Mouse (Mus musculus): Measurements from ENCODE around the gene Stra8. TPM values are rescaled to one million over a fixed set of nuclear protein-coding genes. Genes with fewer than 3 reads are reported as not detected.
A peak's percentile ranks its signal among the peaks of the same experiment; 100 is the strongest.

Gene Stra8
- total RNA-seq, 2 experiments from 2014 or later = not detected

DNA sequence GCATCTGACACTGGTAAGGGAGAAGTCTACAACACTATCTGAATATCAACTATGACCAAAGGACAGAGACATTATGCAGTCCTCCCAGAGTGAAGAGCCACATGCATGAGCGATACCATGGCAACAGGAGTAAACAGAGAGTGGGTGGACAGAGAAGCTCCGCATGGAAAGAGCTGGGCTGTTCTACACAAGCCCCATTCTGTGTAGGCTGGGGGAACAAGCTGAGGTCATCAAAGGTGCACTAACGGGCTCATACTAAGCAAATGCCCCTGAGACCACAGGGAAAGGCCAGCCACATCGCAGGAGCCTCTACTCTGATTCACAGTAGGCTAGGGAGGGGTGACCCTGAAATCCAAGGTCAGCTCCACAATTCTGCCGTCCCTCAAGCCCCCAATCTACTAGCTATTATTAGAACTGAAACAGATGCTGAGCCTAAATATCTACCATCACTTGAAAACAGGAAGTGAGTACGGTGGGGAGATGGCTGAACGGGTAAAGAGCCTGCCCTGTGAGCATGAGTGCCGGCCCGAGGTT, 18.0 kb upstream of the Stra8 start:
- DNase-seq = no peak
- intact Hi-C loops (cut with DNase I) = no loop called here

DNA sequence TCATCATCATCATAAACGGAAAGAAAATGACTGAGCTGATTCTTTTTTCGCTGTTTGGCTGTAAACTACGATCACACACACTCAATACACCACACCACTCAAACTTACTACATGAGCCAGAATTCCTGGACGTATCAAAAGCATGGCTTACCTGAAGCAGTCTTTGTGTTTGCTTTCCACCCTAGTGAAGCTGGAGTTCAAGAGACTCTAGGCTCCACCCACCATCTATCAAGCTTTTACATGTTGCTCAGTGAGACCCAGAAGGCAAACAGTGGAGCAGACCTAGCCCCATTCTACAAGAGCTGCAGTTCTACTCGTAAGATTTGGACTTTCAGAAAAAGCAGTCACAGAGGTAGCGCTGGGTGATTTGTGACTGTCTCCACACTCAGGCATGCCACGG, 17.4 kb upstream of the Stra8 start:
- no peak for DNase-seq
- intact Hi-C loops (cut with DNase I) = no loop called here

DNA sequence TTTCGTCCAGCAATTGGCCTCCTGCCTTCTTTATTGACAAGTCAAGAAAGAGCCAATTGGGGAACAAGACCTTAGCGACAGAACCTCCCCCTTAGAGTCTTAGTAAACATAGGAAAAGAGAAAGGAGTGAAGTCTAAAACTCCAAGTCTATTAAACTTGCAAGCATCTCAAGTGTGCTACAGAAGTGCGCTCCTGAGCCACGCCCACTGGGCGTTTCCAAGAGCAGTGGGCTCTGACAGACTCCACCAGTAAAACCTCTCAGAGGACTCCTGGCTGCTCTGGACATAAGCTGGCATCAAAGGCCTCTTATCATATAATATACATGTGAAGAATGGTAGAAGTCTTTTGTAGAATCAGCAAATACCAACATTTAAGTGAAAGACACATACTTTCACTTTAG, 16.5 kb upstream of the Stra8 start:
- intact Hi-C loops (cut with DNase I) = no loop called here
- no peak for DNase-seq

DNA sequence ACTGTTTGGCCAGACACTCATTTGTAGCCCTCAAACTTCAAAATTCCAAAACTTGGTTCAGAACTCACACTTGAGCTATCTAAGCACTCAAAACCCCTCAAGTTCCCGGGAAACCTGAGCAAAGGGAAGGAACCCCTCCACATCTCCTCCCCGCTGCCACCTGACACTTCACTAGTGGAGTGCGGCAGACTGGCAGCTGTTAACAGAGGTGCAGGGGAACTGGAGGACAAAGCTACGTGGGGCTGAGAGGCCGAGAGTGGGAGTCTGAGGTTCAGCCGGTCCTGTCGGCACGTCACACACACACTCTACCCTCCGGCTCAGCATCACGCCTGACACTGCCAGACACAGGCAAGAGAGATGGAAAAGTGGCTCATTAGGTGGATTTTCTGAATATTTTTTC, 16.1 kb upstream of the Stra8 start:
- no peak for DNase-seq
- intact Hi-C loops (cut with DNase I) = no loop called here

DNA sequence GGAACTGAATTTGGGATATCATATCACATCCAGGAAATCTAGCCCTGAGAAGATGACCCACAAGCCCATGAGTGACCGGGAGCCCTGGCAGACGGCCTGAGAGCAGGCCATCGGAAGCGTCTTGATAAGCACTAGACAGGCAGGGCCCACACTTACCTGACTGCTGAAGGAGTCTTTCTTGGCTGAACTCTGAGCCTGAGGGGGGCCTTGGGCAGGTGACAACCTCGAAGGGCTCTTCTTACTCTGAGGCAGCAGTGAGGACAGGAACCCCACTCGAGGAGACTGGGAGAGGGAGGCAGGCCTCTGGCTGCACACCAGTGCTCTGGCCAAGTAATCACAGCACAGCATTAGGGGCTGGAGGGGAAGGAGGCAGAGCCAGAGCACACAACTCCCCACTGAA, 15.6 kb upstream of the Stra8 start:
- DNase-seq = no peak
- intact Hi-C loops (cut with DNase I) = no loop called here

DNA sequence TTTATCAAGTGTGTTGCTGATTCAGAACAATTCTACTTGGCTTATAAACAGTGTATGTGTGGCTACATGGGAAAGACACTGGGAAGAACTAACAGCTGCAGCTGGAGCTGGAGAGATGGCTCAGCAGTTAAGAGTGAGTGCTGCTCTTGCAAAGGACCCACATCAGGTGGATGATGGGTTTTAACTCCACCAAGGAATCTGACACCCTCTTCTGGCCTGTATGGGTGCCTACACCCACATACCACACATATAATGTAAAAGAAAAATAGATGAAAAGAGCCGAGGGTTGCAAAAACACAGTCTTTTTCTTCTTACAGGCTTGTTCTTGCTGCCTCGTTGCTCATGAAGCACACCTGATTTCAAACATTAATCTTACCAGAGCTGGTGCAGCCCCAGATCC, 13.8 kb upstream of the Stra8 start:
- DNase-seq = no peak
- intact Hi-C loops (cut with DNase I) = no loop called here

DNA sequence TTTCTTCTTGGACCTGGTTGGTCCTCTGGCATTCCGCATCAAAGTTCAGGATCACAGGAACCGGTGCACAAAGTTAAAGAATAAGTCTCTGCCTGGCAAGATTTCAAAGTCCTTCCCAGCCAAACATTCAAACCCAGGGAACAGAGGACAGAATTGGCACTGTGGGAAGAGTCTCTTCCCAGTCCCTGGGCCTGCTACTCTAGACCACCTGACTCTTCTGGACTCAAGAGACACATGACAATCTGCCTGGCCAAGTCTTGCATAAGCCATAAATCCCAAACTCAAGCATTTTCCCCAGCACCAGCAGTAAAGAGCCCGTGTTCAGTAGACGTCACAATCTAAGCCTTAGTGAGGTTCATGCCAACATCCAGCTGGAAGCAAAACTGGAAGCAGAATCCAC, 13.3 kb upstream of the Stra8 start:
- peak; percentile 23 to 42 for DNase-seq

DNA sequence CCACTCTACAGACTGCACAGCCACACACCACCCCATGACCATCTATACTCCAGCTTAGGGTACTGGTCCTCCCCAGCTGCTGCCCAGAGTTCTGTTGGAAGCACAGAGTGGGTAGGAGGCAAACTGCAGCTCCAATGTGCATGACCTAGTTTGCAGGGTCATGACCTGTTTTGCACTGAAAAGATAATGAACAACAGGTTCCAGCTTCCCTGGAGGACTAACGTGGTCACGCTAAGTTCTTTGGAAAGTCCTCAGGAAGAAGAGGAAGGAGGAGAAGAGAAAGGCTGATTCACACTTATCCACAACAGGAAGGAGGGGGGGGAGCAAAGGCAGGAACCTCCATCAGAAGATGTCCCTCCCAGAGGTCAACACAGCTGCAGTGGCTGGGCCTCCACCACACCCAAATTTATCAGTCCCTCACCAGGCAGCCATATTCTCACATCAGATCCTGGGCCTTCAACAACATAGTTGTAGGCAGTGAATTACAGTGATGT, 12.8 kb upstream of the Stra8 start:
- intact Hi-C loops (cut with DNase I) = no loop called here
- DNase-seq = no peak

More for the DNA sequence above, 13.3 kb upstream of the Stra8 start:
- intact Hi-C loops (cut with DNase I) = no loop called here

DNA sequence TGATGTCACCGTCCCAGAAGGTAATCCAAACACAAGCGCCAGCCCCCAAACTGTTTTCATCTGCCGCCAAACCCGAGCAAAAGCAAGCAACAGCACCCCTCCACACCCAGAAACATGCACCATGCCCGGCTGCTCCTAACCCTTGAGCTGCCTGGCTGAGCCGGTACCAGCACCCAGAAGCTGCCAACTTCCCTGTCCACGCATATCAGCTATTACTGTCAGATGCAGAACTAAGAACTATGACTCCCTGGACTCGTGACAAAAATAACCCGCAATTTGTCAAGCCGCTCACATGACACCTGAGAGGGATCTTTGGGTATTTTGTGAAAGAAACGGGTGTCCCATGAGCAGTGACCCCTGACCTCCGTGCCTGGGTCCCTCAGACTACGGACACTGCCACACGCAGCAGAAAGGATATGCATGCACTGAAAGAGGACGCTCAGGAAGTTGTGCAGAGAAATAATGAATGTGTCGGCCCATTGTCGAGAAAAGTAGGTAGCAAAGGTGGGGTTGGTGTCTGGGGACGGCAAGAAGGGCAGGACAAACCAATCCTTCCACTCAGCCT, 12.2 kb upstream of the Stra8 start:
- no peak for DNase-seq
- intact Hi-C loops (cut with DNase I) = no loop called here

DNA sequence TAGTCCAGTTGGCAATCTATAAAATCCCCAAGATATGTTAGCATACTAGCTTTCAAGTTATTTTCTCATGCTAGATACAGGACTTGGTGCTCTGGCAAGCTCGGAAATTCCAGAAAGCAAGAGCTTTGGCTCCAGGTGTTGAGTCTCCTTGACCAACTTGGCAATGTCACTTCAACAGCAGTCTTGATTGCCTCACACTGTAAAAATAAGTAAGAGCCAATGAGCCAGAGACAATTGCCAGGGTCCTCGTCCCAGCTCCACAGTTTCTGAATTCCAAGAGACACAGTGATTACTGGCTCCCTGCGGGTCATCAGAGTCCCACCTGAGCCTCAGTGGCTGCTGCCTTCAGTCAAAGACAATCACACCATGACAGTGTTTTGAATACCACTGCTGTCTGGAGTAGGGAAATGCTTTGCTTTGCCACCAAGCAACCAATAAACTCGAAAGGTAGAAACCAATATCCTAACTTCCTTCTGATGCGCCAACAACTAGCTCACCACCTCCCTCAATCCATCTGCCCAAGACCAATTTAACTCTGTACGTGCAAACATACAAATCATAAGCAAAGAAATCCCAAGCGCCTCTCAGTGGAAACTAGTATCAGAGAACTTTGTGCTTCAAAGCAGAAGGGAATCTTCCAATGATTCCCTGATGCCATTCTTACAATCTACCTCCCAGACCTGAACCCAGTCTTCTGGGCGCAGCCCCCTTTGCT, 10.2 kb upstream of the Stra8 start:
- DNase-seq = no peak
- intact Hi-C loops (cut with DNase I) = loop anchor here (5.0 kb wide), 1 partner anchor 127 kb away; the partner anchor contains the start of gene Agbl3

DNA sequence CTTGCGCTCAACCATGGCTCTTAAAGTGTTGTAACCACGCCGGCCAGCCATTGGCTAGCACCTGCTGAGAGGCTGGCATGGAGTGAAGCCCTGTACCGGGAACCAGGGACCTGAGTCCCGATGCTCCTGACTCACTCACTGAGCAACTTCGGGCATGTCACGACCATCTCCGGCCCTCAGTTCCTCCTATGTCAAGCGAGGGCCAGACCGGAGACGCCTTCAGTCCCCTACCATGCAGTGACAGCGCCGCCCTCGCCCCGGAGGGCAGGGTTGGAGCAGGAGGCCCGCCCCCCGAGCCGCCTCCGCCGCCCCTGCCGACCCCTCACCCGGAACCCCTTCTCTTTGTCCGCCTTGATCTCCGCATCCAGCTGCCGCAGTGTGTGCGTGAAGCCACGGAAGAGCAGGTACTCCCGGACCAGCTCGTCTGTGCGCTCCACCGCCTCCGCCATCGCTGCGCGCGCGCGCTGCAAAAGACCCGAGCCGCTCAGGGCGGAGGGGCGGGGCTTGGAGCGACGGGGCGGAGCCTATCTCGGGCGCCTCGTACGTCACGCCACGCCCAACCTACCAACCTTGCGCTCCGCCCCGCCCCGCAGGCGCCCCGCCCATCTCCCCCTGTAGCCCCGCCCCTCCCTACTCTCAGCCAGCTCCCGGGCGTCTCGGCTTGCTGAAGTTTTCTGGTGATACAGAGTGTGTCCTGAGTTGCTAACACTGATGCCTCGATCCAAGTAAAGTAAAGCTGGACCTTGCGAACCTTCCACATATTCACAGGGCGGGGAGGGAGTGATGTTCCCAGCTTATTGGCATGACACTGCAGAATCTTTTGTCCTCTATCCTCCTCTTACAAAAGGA, 9.4 kb upstream of the Stra8 start, which contains the start of gene Wdr91:
TSS of gene Wdr91 (minus strand) at position 506 of the 849 bp plus-strand sequence.
- peak; percentile 96 to 97 for DNase-seq
- intact Hi-C loops (cut with DNase I) = loop anchor here (5.0 kb wide), 1 partner anchor 128 kb away; the partner anchor contains the start of gene Agbl3

DNA sequence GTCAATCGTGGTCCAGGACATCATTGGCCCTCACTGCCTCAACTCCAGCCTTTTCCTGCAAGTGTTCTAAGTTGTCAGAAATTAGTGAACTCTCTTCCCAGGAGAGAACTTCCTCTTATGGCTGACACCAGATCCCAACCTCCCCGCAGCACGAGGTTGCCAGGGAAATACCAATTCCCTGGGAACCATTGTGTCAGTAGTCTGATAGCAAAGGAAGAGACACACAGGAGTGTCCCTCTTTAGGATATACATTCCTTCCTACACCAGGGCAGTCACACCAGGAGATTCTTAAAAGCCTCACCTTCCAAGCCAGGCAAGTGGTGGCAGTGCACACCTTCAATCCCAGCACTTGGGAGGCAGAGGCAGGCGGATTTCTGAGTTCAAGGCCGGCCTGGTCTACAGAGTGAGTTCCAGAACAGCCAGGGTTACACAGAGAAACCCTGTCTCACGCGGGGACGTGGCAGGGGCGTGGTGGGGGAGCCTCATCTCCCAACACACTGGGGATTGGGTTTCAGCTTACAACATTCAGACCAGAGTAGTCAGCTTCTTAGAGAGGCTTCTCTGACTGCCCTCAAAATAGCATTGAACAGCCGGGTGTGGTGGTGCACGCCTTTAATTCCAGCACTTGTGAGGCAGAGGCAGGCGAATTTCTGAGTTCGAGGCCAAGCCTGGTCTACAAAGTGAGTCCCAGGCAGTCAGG, 6.5 kb upstream of the Stra8 start:
- intact Hi-C loops (cut with DNase I) = loop anchor here (5.0 kb wide), 1 partner anchor 131 kb away; the partner anchor contains the start of gene Agbl3
- no peak for DNase-seq

DNA sequence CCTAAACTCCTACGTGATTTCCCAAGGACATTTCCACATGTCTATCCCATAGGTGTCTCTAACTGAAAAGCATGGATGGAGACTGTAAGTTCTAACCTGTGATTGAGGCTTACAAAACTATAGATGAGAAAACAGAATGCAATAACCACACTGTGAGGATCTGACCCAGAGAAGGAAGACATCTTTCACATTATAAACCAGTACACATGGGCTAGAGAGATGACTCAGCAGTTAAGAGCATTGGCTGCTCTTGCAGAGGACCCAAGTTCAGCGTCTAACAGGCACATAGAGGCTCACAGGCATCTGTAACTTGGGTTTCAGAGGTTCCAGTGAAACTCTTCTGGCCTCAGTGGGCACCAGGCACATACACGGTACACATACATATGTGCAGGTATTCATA, 5.5 kb upstream of the Stra8 start:
- no peak for DNase-seq
- intact Hi-C loops (cut with DNase I) = loop anchor here (5.0 kb wide), 1 partner anchor 132 kb away; the partner anchor contains the start of gene Agbl3

DNA sequence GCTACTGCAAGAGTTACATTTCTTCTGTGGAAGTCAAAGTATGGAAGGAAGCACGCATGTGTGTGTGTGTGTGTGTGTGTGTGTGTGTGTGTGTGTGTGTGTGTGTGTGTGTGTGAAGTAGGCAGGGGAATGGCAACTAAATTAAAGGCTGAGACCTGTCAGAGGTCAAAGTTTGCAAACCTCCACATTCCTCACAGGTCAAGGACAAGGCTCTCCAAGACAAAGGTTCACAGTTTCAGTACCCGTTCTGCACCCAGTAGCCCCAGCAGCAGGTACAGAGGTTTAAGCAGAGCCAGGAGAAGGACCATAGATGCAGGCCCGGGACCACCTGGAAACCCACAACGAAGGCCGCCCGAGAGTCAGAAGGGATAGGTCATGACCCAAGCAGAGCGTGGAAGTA, 817 bp upstream of the Stra8 start:
- no peak for DNase-seq
- intact Hi-C loops (cut with DNase I) = no loop called here

DNA sequence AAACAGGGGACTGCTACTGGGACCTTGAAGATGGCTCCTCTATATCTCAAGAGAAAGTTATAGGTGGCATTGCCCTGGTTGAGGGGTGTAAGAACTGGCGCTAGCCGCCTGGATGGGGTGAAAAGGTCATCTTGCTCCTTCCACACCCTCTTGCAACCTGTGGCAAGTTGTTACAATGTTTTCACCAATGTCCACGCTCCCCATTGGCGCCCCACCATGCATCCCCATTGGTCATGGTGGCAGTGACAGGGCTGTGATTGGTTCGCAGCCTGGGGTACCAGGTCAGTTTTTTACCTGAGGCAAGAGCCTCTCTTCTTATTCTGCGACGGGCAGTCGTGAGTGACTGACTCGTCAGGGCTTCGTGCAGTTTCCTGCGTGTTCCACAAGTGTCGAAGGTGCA, 668 bp downstream of the Stra8 start:
- intact Hi-C loops (cut with DNase I) = loop anchor here (5.0 kb wide), 1 partner anchor 158 kb away; no protein-coding TSS in a partner anchor
- no peak for DNase-seq

DNA sequence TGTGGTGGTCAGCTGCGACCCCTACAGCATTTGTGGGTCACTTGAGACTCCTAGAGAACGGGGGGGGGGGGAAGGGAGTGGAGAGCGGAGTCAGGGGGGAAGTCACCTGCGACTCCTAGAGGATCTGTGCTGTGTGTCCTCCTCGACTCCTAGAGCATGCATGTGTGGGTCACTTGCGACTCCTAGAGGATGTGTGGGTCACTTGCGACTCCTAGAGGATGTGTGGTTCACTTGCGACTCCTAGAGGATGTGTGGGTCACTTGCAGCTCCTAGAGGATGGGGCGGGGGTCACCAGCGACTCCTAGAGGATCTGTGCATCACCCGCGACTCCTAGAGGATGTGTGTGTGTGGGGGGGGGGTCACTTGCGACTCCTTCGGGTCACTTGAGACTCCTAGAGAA, 2.0 kb downstream of the Stra8 start:
- intact Hi-C loops (cut with DNase I) = loop anchor here (5.0 kb wide), 1 partner anchor 160 kb away; no protein-coding TSS in a partner anchor
- DNase-seq = peak; percentile 60 to 81

DNA sequence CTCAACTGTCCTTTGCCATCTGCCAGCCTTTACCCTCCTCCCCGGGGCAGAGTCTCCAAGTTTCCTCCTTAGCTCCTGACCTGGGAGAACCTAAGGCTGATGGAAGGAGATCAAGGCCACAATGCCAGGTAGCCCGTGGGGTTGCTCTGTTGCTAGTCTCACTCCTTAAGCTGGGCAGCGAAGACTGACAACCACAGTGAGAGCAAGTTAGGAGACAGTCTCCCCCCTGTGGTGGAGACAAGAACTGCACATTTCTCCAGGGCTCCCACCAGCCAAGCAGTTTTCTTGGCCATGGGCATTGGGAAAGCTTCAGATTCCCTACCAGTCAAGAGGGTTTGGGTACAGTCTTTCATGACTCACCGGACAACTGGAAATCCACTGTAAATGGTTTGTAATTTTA, 7.2 kb downstream of the Stra8 start:
- intact Hi-C loops (cut with DNase I) = loop anchor here (1.0 to 2.0 kb wide), 3 partner anchors 48 to 417 kb away; partner anchors contain the start of gene Cyren
- peak; percentile 72 to 82 for DNase-seq

DNA sequence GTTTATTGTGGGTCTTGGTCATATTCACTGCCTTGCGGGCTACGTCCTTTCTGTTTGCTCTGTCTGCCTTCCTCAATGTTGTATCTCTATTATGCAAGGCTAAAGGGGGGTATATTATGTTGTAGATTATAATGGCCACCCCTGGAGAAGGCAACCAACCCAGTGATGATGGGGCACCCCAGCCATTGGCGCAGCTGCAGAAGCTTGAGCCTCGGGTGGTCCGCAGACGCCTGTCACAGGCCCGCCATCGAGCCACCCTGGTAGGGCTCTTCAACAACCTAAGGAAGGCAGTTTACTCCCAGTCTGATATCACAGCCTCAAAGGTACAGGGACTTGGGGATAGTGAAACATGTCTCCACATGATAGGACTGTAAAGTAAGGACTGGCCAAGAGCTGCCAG, 7.6 kb downstream of the Stra8 start:
- intact Hi-C loops (cut with DNase I) = loop anchor here (1.0 to 2.0 kb wide), 3 partner anchors 49 to 417 kb away; partner anchors contain the start of gene Cyren
- DNase-seq = no peak

DNA sequence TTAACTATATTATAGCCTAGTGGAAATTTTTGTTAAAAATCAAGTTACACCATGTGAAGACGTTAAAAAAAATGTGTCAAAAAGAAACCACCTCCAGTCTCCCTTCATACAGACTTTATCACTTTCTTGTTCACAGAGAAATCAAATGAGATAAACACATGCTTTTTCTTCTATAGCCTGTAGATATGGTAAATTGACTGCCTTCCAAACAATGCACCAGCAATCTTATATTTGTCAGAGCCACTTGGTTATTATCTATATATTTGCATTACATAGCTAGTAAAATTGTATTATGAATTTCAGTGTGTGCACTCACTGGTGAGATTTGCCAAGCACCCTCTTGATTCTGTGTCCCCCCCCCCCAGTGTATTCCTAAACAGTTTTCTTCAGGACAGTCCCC, 12.7 kb downstream of the Stra8 start:
- intact Hi-C loops (cut with DNase I) = no loop called here
- DNase-seq = no peak

DNA sequence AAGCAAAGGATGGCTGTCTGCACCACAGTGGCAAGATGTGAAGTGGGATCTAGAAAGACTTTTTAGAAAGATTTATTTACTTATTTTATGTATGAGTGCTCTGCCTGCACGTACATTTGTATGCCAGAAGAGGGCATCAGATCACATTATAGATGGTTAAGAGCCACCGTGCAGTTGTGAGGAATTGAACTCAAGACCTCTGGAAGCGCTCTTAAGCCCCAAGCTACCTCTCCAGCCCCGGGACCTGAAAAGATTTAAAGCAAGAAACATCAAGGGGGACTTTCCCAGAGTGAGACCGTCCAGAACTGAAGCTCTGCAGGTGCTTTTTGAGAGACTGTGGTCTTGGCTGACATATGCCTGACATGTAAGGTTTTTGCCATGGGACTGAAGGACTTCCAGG, 16.8 kb downstream of the Stra8 start:
- DNase-seq = no peak
- intact Hi-C loops (cut with DNase I) = loop anchor here (2.0 kb wide), 1 partner anchor 58 kb away; no protein-coding TSS in a partner anchor

Data from heart, postnatal 10 days (tissue).